Mouse (Mus musculus) heart, embryonic 11.5 days (tissue): ENCODE results near the gene Dzank1. TPM values are rescaled to one million over a fixed set of nuclear protein-coding genes. Genes with fewer than 3 reads are reported as not detected.

Experiments
- polyA plus RNA-seq: library from polyadenylated mRNA; unstranded; fragments of >200 nt; fragmentation: Nextera tagmentation; extraction: Ambion mirVana; gene quantifications from 2 replicates; pipeline ENCODE4 v1.2.1, GENCODE M21; 2014

Dzank1 gene
- polyA plus RNA-seq, 1 experiment from 2014 or later: 0.63 TPM

Other genes starting within 250 kb of the Dzank1 start
- gene Ovol2, start 195.3 kb downstream of the Dzank1 start, polyA plus RNA-seq: 0.10 TPM in 1 of 2 replicates, not detected in the other
- 25.0 and 30.8 TPM in 2 replicates for gene Kat14, start 158.4 kb downstream of the Dzank1 start, polyA plus RNA-seq
- 2.3 TPM in 1 of 2 replicates, not detected in the other for gene Pet117, start 158.4 kb downstream of the Dzank1 start, polyA plus RNA-seq
- gene Polr3f, start 304 bp upstream of the Dzank1 start, polyA plus RNA-seq: 20.8 and 21.3 TPM in 2 replicates
- 41.5 and 44.9 TPM in 2 replicates for gene Rbbp9, start 23.5 kb upstream of the Dzank1 start, polyA plus RNA-seq
- gene Sec23b, start 28.8 kb upstream of the Dzank1 start, polyA plus RNA-seq: 51.4 and 55.2 TPM in 2 replicates
- gene Smim26, start 66.6 kb upstream of the Dzank1 start, polyA plus RNA-seq: 48.5 and 55.0 TPM in 2 replicates
- gene Dtd1, start 72.5 kb upstream of the Dzank1 start, polyA plus RNA-seq: 26.7 and 30.7 TPM in 2 replicates